Comparison of ENCODE assay signal across 8 mouse cellular contexts in genomic region chr13:56758492-56758891, GRCm38 (mm10). TPM values are rescaled to one million over a fixed set of nuclear protein-coding genes. Genes with fewer than 3 reads are reported as not detected.
DNase-seq lines count a peak whose midpoint lies in the region; ATAC-seq and TF ChIP-seq lines count a peak whose summit lies in the region.

No protein-coding gene starts in this region.

- intact Hi-C loops in heart, postnatal 14 days (cut with DNase I) = loop anchor here (2.0 to 5.0 kb wide), 3 partner anchors 101 to 284 kb away; no protein-coding TSS in a partner anchor
- intact Hi-C loops in left cerebral cortex, adult 2 months (cut with DNase I) = loop anchor here (5.0 kb wide), 1 partner anchor 281 kb away; no protein-coding TSS in a partner anchor

- peaks cover 10% of the 10 kb centered on the region for H3K27me3 ChIP-seq in forebrain, embryonic 11.5 days (ENCODE audit: control insufficient read depth, insufficient read depth, low read length)
- peaks cover 52% of the 10 kb centered on the region for H3K27me3 ChIP-seq in forebrain, embryonic 12.5 days
- H3K27me3 ChIP-seq in stomach, postnatal 0 days (ENCODE audit: control insufficient read depth, insufficient read depth, low read length) = no peaks in the 10 kb centered on the region; the same call in 1 of the 2 replicates

- H3K4me3 ChIP-seq in forebrain, embryonic 11.5 days (ENCODE audit: low read depth, low read length) = no peak overlapping the region
- H3K4me3 ChIP-seq in forebrain, embryonic 12.5 days (replicated peaks) = no peak overlapping the region
- no peak overlapping the region for H3K4me3 ChIP-seq in left cerebral cortex, adult 2 months
- no peak overlapping the region for H3K4me3 ChIP-seq in stomach, postnatal 0 days (ENCODE audit: low read depth, low read length)

- H3K4me1 ChIP-seq in forebrain, embryonic 11.5 days (replicated peaks; ENCODE audit: control insufficient read depth, insufficient read depth, low read length) = peaks cover under 1% of the 10 kb centered on the region
- peaks cover 20% of the 10 kb centered on the region for H3K4me1 ChIP-seq in forebrain, embryonic 12.5 days
- no peaks in the 10 kb centered on the region for H3K4me1 ChIP-seq in stomach, postnatal 0 days (replicated peaks; ENCODE audit: control insufficient read depth, insufficient read depth)

- no peak for ATAC-seq in forebrain, embryonic 11.5 days (replicated peaks; ENCODE audit: low FRiP score)
- no peak for ATAC-seq in forebrain, embryonic 12.5 days (ENCODE audit: low FRiP score)
- ATAC-seq in stomach, postnatal 0 days (ENCODE audit: low FRiP score, low TSS enrichment) = peak; percentile 10; the same call in 1 of the 2 replicates

- WGBS in forebrain, embryonic 11.5 days = 22% methylated on average over 6 of the region's 6 CpGs
- WGBS in forebrain, embryonic 12.5 days = 30% methylated on average over 6 of the region's 6 CpGs
- WGBS in stomach, postnatal 0 days = 24% methylated on average over 6 of the region's 6 CpGs

- no peak overlapping the region for H3K27ac ChIP-seq in forebrain, embryonic 11.5 days (ENCODE audit: low read depth, low read length)
- H3K27ac ChIP-seq in forebrain, embryonic 12.5 days = no peak overlapping the region
- no peak overlapping the region for H3K27ac ChIP-seq in left cerebral cortex, adult 2 months
- H3K27ac ChIP-seq in stomach, postnatal 0 days (replicated peaks) = no peak overlapping the region

- no peaks in the 10 kb centered on the region for H3K9me3 ChIP-seq in forebrain, embryonic 11.5 days (ENCODE audit: control insufficient read depth, low read length)
- no peaks in the 10 kb centered on the region for H3K9me3 ChIP-seq in forebrain, embryonic 12.5 days
- no peaks in the 10 kb centered on the region for H3K9me3 ChIP-seq in stomach, postnatal 0 days (ENCODE audit: control insufficient read depth, low read length)

- no peak overlapping the region for H3K9ac ChIP-seq in forebrain, embryonic 11.5 days (ENCODE audit: low read length)
- H3K9ac ChIP-seq in forebrain, embryonic 12.5 days = no peak overlapping the region
- H3K9ac ChIP-seq in stomach, postnatal 0 days (ENCODE audit: low read length) = no peak overlapping the region

- H3K36me3 ChIP-seq in forebrain, embryonic 11.5 days (ENCODE audit: control insufficient read depth, insufficient read depth, low read length) = no peaks in the 10 kb centered on the region
- no peaks in the 10 kb centered on the region for H3K36me3 ChIP-seq in forebrain, embryonic 12.5 days (replicated peaks)
- H3K36me3 ChIP-seq in stomach, postnatal 0 days (ENCODE audit: control insufficient read depth, insufficient read depth, low read length) = no peaks in the 10 kb centered on the region

- H3K4me2 ChIP-seq in forebrain, embryonic 11.5 days (ENCODE audit: low read depth, low read length, severe bottlenecking) = no peak overlapping the region
- no peak overlapping the region for H3K4me2 ChIP-seq in forebrain, embryonic 12.5 days
- no peak overlapping the region for H3K4me2 ChIP-seq in stomach, postnatal 0 days (replicated peaks; ENCODE audit: low read depth)

- no peak for TF ChIP-seq EP300 in stomach, postnatal 0 days (optimal IDR thresholded peaks at IDR 0.05)

- TF ChIP-seq CTCF in left cerebral cortex, adult 2 months (IDR thresholded peaks at IDR 0.05) = peak; percentile 85
- TF ChIP-seq CTCF in stomach, postnatal 0 days (IDR thresholded peaks at IDR 0.05; ENCODE audit: low read depth) = peak; percentile 92

- DNase-seq in forebrain, embryonic 11.5 days (ENCODE audit: low spot score) = peak; percentile 93
- peak; percentile 90 for DNase-seq in adrenal gland, postnatal 14 days
- DNase-seq in embryo, embryonic 9.5 days (ENCODE audit: extremely low spot score) = peak; percentile 76
- peak; percentile 81 to 84 for DNase-seq in heart, postnatal 14 days
- peak; percentile 73 for DNase-seq in left cerebral cortex, adult 2 months (ENCODE audit: extremely low spot score in 1 of 2, low spot score in 2 of 2)
- DNase-seq in monocyte, adult 2 months (ENCODE audit: low read depth in 1 of 2, low spot score in 2 of 2) = peak; percentile 34 to 47
- DNase-seq in stomach, postnatal 0 days (ENCODE audit: low spot score) = peak; percentile 89

RNA-seq across cellular contexts. Expression of gene Gm45623, which starts 4.9 kb away (rescaled TPM):
- polyA plus RNA-seq in forebrain, embryonic 11.5 days (2014; fragmentation: Nextera tagmentation; extraction: Ambion mirVana) = not detected in 2 replicates
- polyA plus RNA-seq in forebrain, embryonic 12.5 days (2016; fragmentation: Nextera tagmentation; extraction: Ambion mirVana) = 0.22 and 0.38 TPM in 2 replicates
- not detected in 2 replicates for total RNA-seq in adrenal gland, postnatal 14 days (2021)
- total RNA-seq in heart, postnatal 14 days (2021) = 1 to 10 TPM in 1 of 2 experiments, not detected in 1; 1.1 TPM
- total RNA-seq in left cerebral cortex, adult 2 months (2021) = 1 to 10 TPM; 8.1 to 10.0 TPM
- polyA plus RNA-seq in stomach, postnatal 0 days (2015; fragmentation: Nextera tagmentation; extraction: Ambion mirVana) = 0.97 and 1.5 TPM in 2 replicates

RNA-seq across cellular contexts. Expression of gene Smad5, which starts 55.7 kb away (rescaled TPM):
- polyA plus RNA-seq in forebrain, embryonic 11.5 days (2014; fragmentation: Nextera tagmentation; extraction: Ambion mirVana) = 49.7 and 51.8 TPM in 2 replicates
- polyA plus RNA-seq in forebrain, embryonic 12.5 days (2016; fragmentation: Nextera tagmentation; extraction: Ambion mirVana) = 46.3 and 51.0 TPM in 2 replicates
- total RNA-seq in adrenal gland, postnatal 14 days (2021) = 50.9 and 61.1 TPM in 2 replicates
- total RNA-seq in heart, postnatal 14 days (2021) = 10 to 100 TPM; 38.7 to 40.2 TPM
- total RNA-seq in left cerebral cortex, adult 2 months (2021) = 10 to 100 TPM; 20.6 to 24.3 TPM
- 9.4 and 10.3 TPM in 2 replicates for polyA plus RNA-seq in stomach, postnatal 0 days (2015; fragmentation: Nextera tagmentation; extraction: Ambion mirVana)

Comparison
In these comparisons a context has a peak if more than half of its experiments do, and no peak if none do; other contexts are left out.
1. DNase-seq: peak in every context shown above with its lines; median percentile 93 in forebrain, embryonic 11.5 days; 90 in adrenal gland, postnatal 14 days; 89 in stomach, postnatal 0 days; 82 in heart, postnatal 14 days; 76 in embryo, embryonic 9.5 days; 73 in left cerebral cortex, adult 2 months; 40 in monocyte, adult 2 months.